Mouse (Mus musculus): ENCODE results near the gene Aars2. TPM values are rescaled to one million over a fixed set of nuclear protein-coding genes. Genes with fewer than 3 reads are reported as not detected.

Aars2 gene
- 5.3 and 5.6 TPM in 2 replicates for polyA plus RNA-seq (2015; fragmentation: Nextera tagmentation; extraction: Ambion mirVana)

DNA sequence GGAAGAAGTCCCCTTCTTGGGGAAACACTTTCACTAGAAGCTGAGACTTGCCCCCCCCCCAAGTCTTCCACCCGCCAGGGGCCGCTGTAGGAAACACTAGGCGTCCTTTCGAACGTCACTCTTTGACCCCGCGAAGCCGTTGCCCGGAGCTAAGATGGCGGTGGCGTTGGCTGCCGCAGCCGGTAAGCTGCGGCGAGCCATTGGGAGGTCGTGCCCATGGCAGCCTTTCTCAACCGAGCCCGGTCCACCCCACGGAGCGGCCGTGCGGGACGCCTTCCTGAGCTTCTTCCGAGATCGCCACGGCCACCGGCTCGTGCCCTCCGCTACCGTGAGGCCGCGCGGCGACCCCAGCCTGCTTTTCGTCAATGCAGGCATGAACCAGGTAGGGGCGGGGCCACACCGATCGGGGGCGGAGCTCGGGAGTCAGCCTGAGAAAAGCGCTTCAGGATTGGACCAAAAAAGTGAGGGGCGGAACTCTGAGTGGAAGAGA lies at the start of gene Aars2:
Gene Aars2 (plus strand): TSS at position 142 of the 490 bp plus-strand sequence.
- no peaks in the 10 kb centered on the region for H3K9me3 ChIP-seq (replicated peaks; ENCODE audit: control insufficient read depth, low read length)
- peak within 1 kb of the TSS; percentile 71 for H3K4me3 ChIP-seq (ENCODE audit: low read depth, low read length)
- peaks cover 5% of the 10 kb centered on the region for H3K4me1 ChIP-seq (ENCODE audit: control insufficient read depth, low read depth, low read length)
- peak within 1 kb of the TSS; percentile 42 for H3K4me2 ChIP-seq (ENCODE audit: low read depth, low read length)
- peak; percentile 90 for ATAC-seq (ENCODE audit: low read depth)
- WGBS (ENCODE audit: insufficient replicate concordance): 0% methylated on average over 42 of the region's 42 CpGs
- H3K9ac ChIP-seq (ENCODE audit: low read depth, low read length): peak within 1 kb of the TSS; percentile 69
- 0 out of 2 replicates have a peak within 1 kb of the TSS, but pooled peaks have one; percentile 13 for H3K27ac ChIP-seq (ENCODE audit: low read length)
- H3K36me3 ChIP-seq (ENCODE audit: control insufficient read depth, insufficient read depth): no peaks in the 10 kb centered on the region; the same call in 1 of the 2 replicates
- no peaks in the 10 kb centered on the region for H3K27me3 ChIP-seq (ENCODE audit: control insufficient read depth, insufficient read depth, low read depth, low read length)

- 73% methylated on average over 5 of the region's 5 CpGs for WGBS (ENCODE audit: insufficient replicate concordance)
- Histone ChIP-seq H3K36me3 (ENCODE audit: control insufficient read depth, insufficient read depth) (no peaks in the 10 kb centered on the region), H3K9ac (ENCODE audit: low read depth, low read length) (no peak overlapping the region), H3K4me3 (ENCODE audit: low read depth, low read length) (no peak overlapping the region), H3K4me1 (ENCODE audit: control insufficient read depth, low read depth, low read length) (no peaks in the 10 kb centered on the region), H3K4me2 (ENCODE audit: low read depth, low read length) (no peak overlapping the region), H3K27me3 (ENCODE audit: control insufficient read depth, insufficient read depth, low read depth, low read length) (no peaks in the 10 kb centered on the region), H3K9me3 (replicated peaks; ENCODE audit: control insufficient read depth, low read length) (no peaks in the 10 kb centered on the region), H3K27ac (ENCODE audit: low read length) (no peak overlapping the region)
- ATAC-seq (ENCODE audit: low read depth): no peak
Observed at GRCm38 (mm10) chr17:45457487-45457886, 49.2 kb upstream of the Aars2 start.

DNA sequence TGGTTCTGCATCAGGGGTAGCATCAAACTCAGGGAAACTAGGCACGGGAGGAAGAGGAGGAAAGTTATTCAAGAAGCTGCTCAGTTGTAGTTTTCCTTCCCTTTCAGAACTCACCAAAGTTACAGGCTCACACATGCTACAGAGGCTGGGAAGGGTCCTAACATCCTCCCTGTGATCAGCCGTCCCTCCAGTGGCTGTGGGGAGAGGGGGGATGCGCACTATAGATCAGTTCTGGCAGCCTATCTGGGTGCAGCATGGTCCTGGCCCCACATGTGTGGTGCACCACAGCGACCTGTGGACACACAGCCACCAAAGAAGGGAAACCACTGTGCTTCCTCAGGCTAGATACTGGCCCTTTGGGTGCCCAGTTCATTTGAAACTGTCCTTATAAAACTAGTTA lies 48.1 kb upstream of the Aars2 start:
- no peak for ATAC-seq (ENCODE audit: low read depth)
- Histone ChIP-seq H3K27ac (ENCODE audit: low read length) (no peak overlapping the region), H3K27me3 (ENCODE audit: control insufficient read depth, insufficient read depth, low read depth, low read length) (no peaks in the 10 kb centered on the region), H3K4me2 (ENCODE audit: low read depth, low read length) (no peak overlapping the region), H3K9ac (ENCODE audit: low read depth, low read length) (no peak overlapping the region), H3K4me1 (ENCODE audit: control insufficient read depth, low read depth, low read length) (no peaks in the 10 kb centered on the region), H3K4me3 (ENCODE audit: low read depth, low read length) (no peak overlapping the region), H3K9me3 (replicated peaks; ENCODE audit: control insufficient read depth, low read length) (no peaks in the 10 kb centered on the region), H3K36me3 (ENCODE audit: control insufficient read depth, insufficient read depth) (no peaks in the 10 kb centered on the region)
- 47% methylated on average over 4 of the region's 4 CpGs for WGBS (ENCODE audit: insufficient replicate concordance)

DNA sequence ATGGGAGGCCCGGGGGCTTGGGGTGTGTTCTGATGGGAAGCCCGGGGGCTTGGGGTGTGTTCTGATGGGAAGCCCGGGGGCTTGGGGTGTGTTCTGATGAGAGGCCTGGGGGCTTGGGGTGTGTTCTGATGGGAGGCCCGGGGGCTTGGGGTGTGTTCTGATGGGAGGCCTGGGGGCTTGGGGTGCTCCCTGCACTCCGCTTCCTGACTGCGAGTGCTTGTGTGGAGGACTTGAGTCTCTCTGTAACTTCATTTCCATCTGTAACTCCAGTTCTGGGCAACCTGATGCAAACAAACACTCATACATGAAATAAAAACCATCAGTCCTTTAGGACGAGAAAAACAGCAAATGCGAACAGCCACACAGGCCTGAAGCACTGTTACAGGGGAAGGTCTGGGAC lies 47.6 kb upstream of the Aars2 start:
- Histone ChIP-seq H3K4me1 (ENCODE audit: control insufficient read depth, low read depth, low read length) (no peaks in the 10 kb centered on the region), H3K27ac (ENCODE audit: low read length) (no peak overlapping the region), H3K4me2 (ENCODE audit: low read depth, low read length) (no peak overlapping the region), H3K9me3 (replicated peaks; ENCODE audit: control insufficient read depth, low read length) (no peaks in the 10 kb centered on the region), H3K9ac (ENCODE audit: low read depth, low read length) (no peak overlapping the region), H3K27me3 (ENCODE audit: control insufficient read depth, insufficient read depth, low read depth, low read length) (no peaks in the 10 kb centered on the region), H3K36me3 (ENCODE audit: control insufficient read depth, insufficient read depth) (no peaks in the 10 kb centered on the region), H3K4me3 (ENCODE audit: low read depth, low read length) (no peak overlapping the region)
- no peak for ATAC-seq (ENCODE audit: low read depth)
- WGBS (ENCODE audit: insufficient replicate concordance): 62% methylated on average over 7 of the region's 8 CpGs

GRCm38 (mm10) chr17:45462506-45462905 lies 44.1 kb upstream of the Aars2 start:
- 0 out of 2 replicates have a peak, but pooled peaks cover 3% of the 10 kb centered on the region for H3K9me3 ChIP-seq (replicated peaks; ENCODE audit: control insufficient read depth, low read length)
- H3K27ac ChIP-seq (ENCODE audit: low read length): no peak overlapping the region
- no peak overlapping the region for H3K9ac ChIP-seq (ENCODE audit: low read depth, low read length)
- no peak overlapping the region for H3K4me3 ChIP-seq (ENCODE audit: low read depth, low read length)
- 75% methylated on average over 4 of the region's 4 CpGs for WGBS (ENCODE audit: insufficient replicate concordance)
- ATAC-seq (ENCODE audit: low read depth): no peak
- no peaks in the 10 kb centered on the region for H3K27me3 ChIP-seq (ENCODE audit: control insufficient read depth, insufficient read depth, low read depth, low read length)
- no peak overlapping the region for H3K4me2 ChIP-seq (ENCODE audit: low read depth, low read length)
- H3K4me1 ChIP-seq (ENCODE audit: control insufficient read depth, low read depth, low read length): no peaks in the 10 kb centered on the region
- H3K36me3 ChIP-seq (ENCODE audit: control insufficient read depth, insufficient read depth): no peaks in the 10 kb centered on the region

DNA sequence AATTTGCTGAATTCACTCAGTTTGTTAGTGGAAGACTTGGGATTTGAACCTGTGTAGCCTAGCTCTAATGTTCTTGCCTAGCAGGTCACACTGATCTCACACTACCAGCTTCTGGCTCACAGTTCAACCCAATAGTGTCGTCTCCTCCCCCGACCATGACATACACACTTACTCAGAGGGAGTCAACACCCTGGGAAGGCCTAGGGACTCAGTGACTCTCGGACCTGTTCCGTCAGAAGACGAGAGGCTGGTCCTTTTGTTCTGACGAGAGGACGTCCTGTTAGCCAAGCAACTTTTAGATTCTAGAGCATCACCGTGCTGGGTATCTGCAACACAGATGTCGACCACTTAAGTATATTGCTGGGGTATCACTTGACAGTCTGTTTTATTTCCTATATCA lies 42.4 kb upstream of the Aars2 start:
- Histone ChIP-seq H3K9me3 (replicated peaks; ENCODE audit: control insufficient read depth, low read length) (0 out of 2 replicates have a peak, but pooled peaks cover 3% of the 10 kb centered on the region), H3K36me3 (ENCODE audit: control insufficient read depth, insufficient read depth) (no peaks in the 10 kb centered on the region), H3K4me1 (ENCODE audit: control insufficient read depth, low read depth, low read length) (no peaks in the 10 kb centered on the region), H3K27me3 (ENCODE audit: control insufficient read depth, insufficient read depth, low read depth, low read length) (no peaks in the 10 kb centered on the region), H3K9ac (ENCODE audit: low read depth, low read length) (no peak overlapping the region), H3K27ac (ENCODE audit: low read length) (no peak overlapping the region), H3K4me2 (ENCODE audit: low read depth, low read length) (no peak overlapping the region), H3K4me3 (ENCODE audit: low read depth, low read length) (no peak overlapping the region)
- no peak for ATAC-seq (ENCODE audit: low read depth)
- 69% methylated on average over 9 of the region's 9 CpGs for WGBS (ENCODE audit: insufficient replicate concordance)

DNA sequence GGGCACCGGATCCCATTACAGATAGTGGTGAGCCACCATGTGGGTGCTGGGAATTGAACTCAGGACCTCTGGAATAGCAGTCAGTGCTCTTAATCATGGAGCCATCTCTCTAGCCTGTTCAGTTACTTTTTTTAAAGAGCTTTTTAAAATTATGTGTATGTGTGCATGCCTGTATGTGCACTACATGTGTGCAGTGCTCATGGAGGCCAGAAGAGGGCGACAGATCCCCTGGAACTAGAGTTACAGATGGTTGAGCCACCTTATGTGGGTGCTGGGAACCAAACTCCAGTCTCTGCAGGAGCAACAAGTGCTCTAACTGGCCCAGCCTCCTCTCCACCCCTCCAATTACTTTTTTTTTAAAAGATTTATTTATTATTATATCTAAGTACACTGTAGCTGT lies 39.9 kb upstream of the Aars2 start:
- Histone ChIP-seq H3K4me3 (ENCODE audit: low read depth, low read length) (no peak overlapping the region), H3K9ac (ENCODE audit: low read depth, low read length) (no peak overlapping the region), H3K27ac (ENCODE audit: low read length) (no peak overlapping the region), H3K4me1 (ENCODE audit: control insufficient read depth, low read depth, low read length) (no peaks in the 10 kb centered on the region), H3K36me3 (ENCODE audit: control insufficient read depth, insufficient read depth) (no peaks in the 10 kb centered on the region), H3K4me2 (ENCODE audit: low read depth, low read length) (no peak overlapping the region), H3K27me3 (ENCODE audit: control insufficient read depth, insufficient read depth, low read depth, low read length) (no peaks in the 10 kb centered on the region), H3K9me3 (replicated peaks; ENCODE audit: control insufficient read depth, low read length) (0 out of 2 replicates have a peak, but pooled peaks cover 3% of the 10 kb centered on the region)
- WGBS (ENCODE audit: insufficient replicate concordance): 53% methylated on average over 2 of the region's 2 CpGs
- ATAC-seq (ENCODE audit: low read depth): no peak

DNA sequence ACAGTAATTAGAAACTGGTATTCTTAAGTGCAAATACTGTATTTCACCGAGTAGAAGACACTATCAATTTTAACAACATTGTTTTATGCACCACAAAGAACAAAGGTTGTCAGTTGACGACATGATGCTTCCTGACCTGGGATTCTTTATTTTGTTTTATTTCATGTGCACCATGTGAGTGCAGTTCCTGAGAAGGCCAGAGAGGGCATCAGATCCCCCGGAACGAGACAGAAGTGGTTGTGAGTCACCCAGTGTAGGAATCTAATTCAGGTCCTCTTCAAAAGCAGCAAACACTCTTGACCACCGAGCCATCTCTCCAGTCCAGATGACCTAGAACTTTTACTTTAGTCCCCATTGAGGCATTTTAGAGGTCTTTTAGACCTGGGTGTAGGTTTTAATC lies 38.3 kb upstream of the Aars2 start:
- Histone ChIP-seq H3K4me2 (ENCODE audit: low read depth, low read length) (no peak overlapping the region), H3K9me3 (replicated peaks; ENCODE audit: control insufficient read depth, low read length) (0 out of 2 replicates have a peak, but pooled peaks cover 3% of the 10 kb centered on the region), H3K4me1 (ENCODE audit: control insufficient read depth, low read depth, low read length) (no peaks in the 10 kb centered on the region), H3K27me3 (ENCODE audit: control insufficient read depth, insufficient read depth, low read depth, low read length) (no peaks in the 10 kb centered on the region; the same call in 1 of the 2 replicates), H3K27ac (ENCODE audit: low read length) (no peak overlapping the region), H3K36me3 (ENCODE audit: control insufficient read depth, insufficient read depth) (no peaks in the 10 kb centered on the region), H3K9ac (ENCODE audit: low read depth, low read length) (no peak overlapping the region), H3K4me3 (ENCODE audit: low read depth, low read length) (no peak overlapping the region)
- WGBS (ENCODE audit: insufficient replicate concordance): 66% methylated on average over 5 of the region's 5 CpGs
- ATAC-seq (ENCODE audit: low read depth): no peak

DNA sequence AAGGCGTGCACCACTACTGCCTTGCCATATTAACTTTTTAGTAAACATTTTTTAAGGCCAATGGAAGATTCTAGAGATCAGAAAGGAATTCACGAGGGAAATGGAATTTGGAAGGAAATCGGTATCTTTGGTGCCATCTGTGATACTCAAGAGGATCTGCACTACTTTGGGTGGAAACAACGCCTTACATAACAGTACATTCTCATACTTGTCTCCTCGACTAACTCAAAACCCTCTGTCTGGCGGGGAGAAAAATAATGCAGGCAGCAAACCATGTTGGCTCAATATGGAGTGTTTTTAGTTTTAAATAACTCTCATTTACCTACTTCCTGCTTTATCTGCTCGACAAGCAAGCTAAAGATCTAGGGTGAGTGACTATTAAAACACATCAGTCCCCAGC lies 35.9 kb upstream of the Aars2 start:
- Histone ChIP-seq H3K27ac (ENCODE audit: low read length) (no peak overlapping the region), H3K4me2 (ENCODE audit: low read depth, low read length) (no peak overlapping the region), H3K9ac (ENCODE audit: low read depth, low read length) (no peak overlapping the region), H3K4me3 (ENCODE audit: low read depth, low read length) (no peak overlapping the region), H3K27me3 (ENCODE audit: control insufficient read depth, insufficient read depth, low read depth, low read length) (peaks cover 12% of the 10 kb centered on the region), H3K36me3 (ENCODE audit: control insufficient read depth, insufficient read depth) (no peaks in the 10 kb centered on the region), H3K9me3 (replicated peaks; ENCODE audit: control insufficient read depth, low read length) (0 out of 2 replicates have a peak, but pooled peaks cover 3% of the 10 kb centered on the region), H3K4me1 (ENCODE audit: control insufficient read depth, low read depth, low read length) (no peaks in the 10 kb centered on the region)
- WGBS (ENCODE audit: insufficient replicate concordance): 55% methylated on average over 7 of the region's 7 CpGs
- ATAC-seq (ENCODE audit: low read depth): no peak

All from liver, embryonic 16.5 days (tissue).